Mouse (Mus musculus) testis, adult 2 months (tissue): ENCODE measurements around the gene Ldah.

Experiments
- CTCF ChIP-seq: fragments of 200-500 bp; IDR thresholded peaks from 2 replicates; pipeline ENCODE4 v1.5.1; 2012; ENCODE audit warnings: low read depth, mild to moderate bottlenecking, inconsistent platforms, low read length, moderate library complexity; ENCODE audit not compliant: control insufficient read depth, insufficient read depth, insufficient replicate concordance
- POLR2A ChIP-seq: fragments of 200-500 bp; IDR thresholded peaks from 2 replicates; pipeline ENCODE4 v1.6.1; 2012; ENCODE audit warnings: low read depth, mild to moderate bottlenecking, inconsistent platforms, low read length, moderate library complexity; ENCODE audit not compliant: control insufficient read depth

DNA sequence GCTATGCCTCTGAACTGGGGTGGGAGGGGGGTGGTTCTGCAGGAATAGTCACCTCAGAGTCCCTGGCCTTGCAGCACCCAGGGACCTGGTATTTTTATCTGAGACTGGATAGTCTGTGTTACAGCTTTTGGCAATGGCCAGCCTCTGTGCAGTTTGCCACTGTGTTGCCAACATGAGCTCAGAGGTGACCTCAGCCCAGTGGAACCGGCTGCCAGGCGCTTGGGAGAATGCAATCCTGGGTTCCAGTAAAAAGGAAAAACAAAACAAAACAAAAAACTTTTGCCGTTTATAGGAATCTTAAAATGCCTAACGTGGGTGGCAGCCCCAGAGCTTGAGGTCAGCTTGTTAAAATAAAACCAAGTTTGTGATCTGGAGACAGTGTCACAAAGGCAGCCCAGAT lies 126.4 kb downstream of the Ldah start:
- TF ChIP-seq POLR2A (no peak), CTCF (no peak)
